Mouse (Mus musculus): ENCODE measurements around the gene Cfap73.

DNA sequence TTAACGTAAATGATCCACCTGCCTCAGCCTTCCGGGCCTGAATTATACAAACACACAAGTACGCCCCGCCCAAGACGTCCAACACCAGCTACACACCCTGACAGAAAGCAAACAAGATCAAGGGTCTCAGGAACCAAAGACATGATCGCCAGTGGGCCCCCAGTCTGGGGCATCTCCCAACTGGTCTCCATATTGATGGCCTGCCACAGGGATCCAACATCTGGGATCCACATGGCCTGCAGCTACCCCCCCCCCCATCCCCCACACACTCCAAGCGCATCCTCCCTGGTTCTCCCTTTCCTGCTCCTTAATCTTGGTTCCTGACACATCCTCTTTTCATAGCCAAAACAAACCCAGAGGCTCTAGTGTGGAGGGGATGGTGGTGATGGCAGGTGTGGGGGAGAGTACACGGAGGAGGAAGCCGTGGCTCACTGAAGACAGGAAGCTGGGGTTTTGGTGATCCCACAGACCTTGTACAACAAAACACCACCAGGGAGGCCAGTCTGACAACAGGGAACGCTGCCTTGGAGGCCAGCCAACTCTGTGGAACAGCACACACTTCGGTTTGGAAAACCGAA, 55.4 kb downstream of the Cfap73 start:
- TF ChIP-seq CTCF (IDR thresholded peaks at IDR 0.05; ENCODE audit: low read depth): no peak
- TF ChIP-seq EP300 (optimal IDR thresholded peaks at IDR 0.05): no peak

Measured in stomach, postnatal 0 days (tissue).